Mouse (Mus musculus): ENCODE data around the gene Vstm2b.

GRCm38 (mm10) chr7:40916761-40917160, 18.6 kb downstream of the Vstm2b start:
- TF ChIP-seq CTCF (IDR thresholded peaks at IDR 0.05; ENCODE audit: low read depth, low read length) = no peak
- no peak for TF ChIP-seq POLR2A (IDR thresholded peaks at IDR 0.05; ENCODE audit: extremely low read depth, insufficient read depth, low read length)

All from liver, adult 2 months (tissue).